In the genomic region with DNA sequence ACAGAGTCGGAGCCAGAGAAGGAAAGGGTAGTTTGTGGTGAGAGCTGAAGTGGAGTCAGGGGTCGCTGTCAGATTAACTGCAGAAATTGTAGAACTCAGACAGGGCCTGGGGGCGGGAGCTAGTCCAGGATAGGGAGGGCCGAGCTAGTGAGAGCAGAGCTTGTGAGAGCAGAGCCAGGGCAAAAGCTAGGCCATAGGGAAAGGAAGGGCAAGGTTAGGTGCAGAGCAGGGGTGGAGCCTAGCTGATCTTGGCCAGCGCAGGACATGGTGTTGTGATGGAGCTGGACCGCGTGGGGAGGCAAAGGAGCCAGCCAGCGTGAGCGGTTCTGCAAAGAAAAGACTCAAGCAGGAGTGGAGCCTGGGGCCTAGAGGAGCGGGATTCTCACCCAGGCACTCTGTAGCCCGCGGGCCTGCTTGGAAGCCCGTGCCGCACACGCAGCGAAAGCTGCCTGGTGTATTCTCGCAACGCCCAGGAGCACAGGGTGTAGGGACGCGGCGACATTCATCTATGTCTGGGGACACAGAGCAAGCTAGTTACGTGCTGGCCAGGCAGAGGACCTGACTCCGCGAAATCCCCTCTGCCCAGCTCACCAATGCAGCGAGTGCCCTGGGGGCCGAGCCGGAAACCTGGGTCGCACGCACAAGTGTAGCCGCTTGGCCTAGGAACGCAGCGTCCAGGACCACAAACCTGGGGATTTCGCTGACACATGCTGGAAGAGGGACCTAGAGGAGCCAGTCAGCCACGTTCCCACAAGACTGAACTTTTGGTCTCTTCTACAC, we compare ENCODE assay signal across 8 mouse cellular contexts. TPM values are rescaled to one million over a fixed set of nuclear protein-coding genes. Genes with fewer than 3 reads are reported as not detected.
A peak's percentile ranks its signal among the peaks of the same experiment; 100 is the strongest.
DNase-seq lines count a peak whose midpoint lies in the region; ATAC-seq and TF ChIP-seq lines count a peak whose summit lies in the region.

No protein-coding gene starts in this region.

- no peak overlapping the region for H3K27ac ChIP-seq in forebrain, embryonic 15.5 days (replicated peaks)
- no peak overlapping the region for H3K27ac ChIP-seq in hindbrain, embryonic 15.5 days (replicated peaks)
- H3K27ac ChIP-seq in liver, embryonic 13.5 days, result no peak overlapping the region
- H3K27ac ChIP-seq in small intestine, adult 2 months (ENCODE audit: insufficient read depth, low read depth, low read length), result no peak overlapping the region

- DNase-seq in embryo, embryonic 10 days (ENCODE audit: low spot score), result peak; percentile 18
- no peak for DNase-seq in embryo, embryonic 9.5 days (ENCODE audit: extremely low spot score)
- no peak for DNase-seq in liver, embryonic 13.5 days
- no peak for DNase-seq in frontal cortex, postnatal 10 days (ENCODE audit: low spot score in 2 of 2)

- peaks cover 24% of the 10 kb centered on the region for H3K4me1 ChIP-seq in forebrain, embryonic 15.5 days
- H3K4me1 ChIP-seq in hindbrain, embryonic 15.5 days (replicated peaks), result peaks cover 31% of the 10 kb centered on the region
- peaks cover 29% of the 10 kb centered on the region for H3K4me1 ChIP-seq in liver, embryonic 13.5 days (replicated peaks)
- H3K4me1 ChIP-seq in small intestine, adult 2 months (ENCODE audit: control insufficient read depth, insufficient read depth, insufficient read length, low read length), result peaks cover 21% of the 10 kb centered on the region

- H3K36me3 ChIP-seq in forebrain, embryonic 15.5 days, result no peaks in the 10 kb centered on the region
- no peaks in the 10 kb centered on the region for H3K36me3 ChIP-seq in hindbrain, embryonic 15.5 days
- no peaks in the 10 kb centered on the region for H3K36me3 ChIP-seq in liver, embryonic 13.5 days
- H3K36me3 ChIP-seq in small intestine, adult 2 months (ENCODE audit: control insufficient read depth, insufficient read depth, low read length), result no peaks in the 10 kb centered on the region

- peak overlapping the region; percentile 33; the same call in 1 of the 2 replicates for H3K4me2 ChIP-seq in forebrain, embryonic 15.5 days (replicated peaks)
- peak overlapping the region; percentile 46 for H3K4me2 ChIP-seq in hindbrain, embryonic 15.5 days
- H3K4me2 ChIP-seq in liver, embryonic 13.5 days, result peak overlapping the region; percentile 36; the same call in 1 of the 2 replicates

- H3K4me3 ChIP-seq in forebrain, embryonic 15.5 days, result 0 out of 2 replicates have a peak overlapping the region, but pooled peaks have one; percentile 22
- no peak overlapping the region; the same call in 1 of the 2 replicates for H3K4me3 ChIP-seq in hindbrain, embryonic 15.5 days
- 0 out of 2 replicates have a peak overlapping the region, but pooled peaks have one; percentile 20 for H3K4me3 ChIP-seq in liver, embryonic 13.5 days (replicated peaks)
- peak overlapping the region; percentile 29; the same call in 1 of the 2 replicates for H3K4me3 ChIP-seq in small intestine, adult 2 months (ENCODE audit: low read depth, low read length)

- TF ChIP-seq POLR2A in small intestine, adult 2 months (IDR thresholded peaks at IDR 0.05; ENCODE audit: low read depth, low read length), result no peak

- peaks cover 60% of the 10 kb centered on the region for H3K27me3 ChIP-seq in forebrain, embryonic 15.5 days
- peaks cover 78% of the 10 kb centered on the region for H3K27me3 ChIP-seq in hindbrain, embryonic 15.5 days
- peaks cover 98% of the 10 kb centered on the region for H3K27me3 ChIP-seq in liver, embryonic 13.5 days
- peaks cover 10% of the 10 kb centered on the region for H3K27me3 ChIP-seq in small intestine, adult 2 months (ENCODE audit: control insufficient read depth, insufficient read depth, low read length)

- WGBS in forebrain, embryonic 15.5 days, result 39% methylated on average over 34 of the region's 34 CpGs
- 27% methylated on average over 34 of the region's 34 CpGs for WGBS in hindbrain, embryonic 15.5 days
- WGBS in liver, embryonic 13.5 days (ENCODE audit: insufficient replicate concordance), result 31% methylated on average over 34 of the region's 34 CpGs
- WGBS in small intestine, adult 2 months, result 70% methylated on average over 34 of the region's 34 CpGs

- no peak for ATAC-seq in forebrain, embryonic 15.5 days (replicated peaks)
- no peak for ATAC-seq in hindbrain, embryonic 15.5 days (ENCODE audit: low FRiP score, low read depth)
- ATAC-seq in liver, embryonic 13.5 days (ENCODE audit: low read depth), result no peak
- no peak for ATAC-seq in frontal cortex, adult (ENCODE audit: low TSS enrichment)

- no peak overlapping the region for H3K9ac ChIP-seq in forebrain, embryonic 15.5 days (replicated peaks)
- H3K9ac ChIP-seq in hindbrain, embryonic 15.5 days, result no peak overlapping the region
- H3K9ac ChIP-seq in liver, embryonic 13.5 days, result no peak overlapping the region

- H3K9me3 ChIP-seq in forebrain, embryonic 15.5 days, result no peaks in the 10 kb centered on the region
- H3K9me3 ChIP-seq in hindbrain, embryonic 15.5 days, result no peaks in the 10 kb centered on the region
- H3K9me3 ChIP-seq in liver, embryonic 13.5 days (replicated peaks), result no peaks in the 10 kb centered on the region

- TF ChIP-seq CTCF in small intestine, adult 2 months (IDR thresholded peaks at IDR 0.05; ENCODE audit: extremely low read depth, insufficient read length, insufficient replicate concordance, low read depth, low read length), result no peak

RNA-seq across cellular contexts. Expression of a gene that starts 11.2 kb away (rescaled TPM):
- 13.3 and 15.0 TPM in 2 replicates for polyA plus RNA-seq in forebrain, embryonic 15.5 days (2015; fragmentation: Nextera tagmentation; extraction: Ambion mirVana)
- 12.9 and 13.9 TPM in 2 replicates for polyA plus RNA-seq in hindbrain, embryonic 15.5 days (2015; fragmentation: Nextera tagmentation; extraction: Ambion mirVana)
- polyA plus RNA-seq in liver, embryonic 13.5 days (2015; fragmentation: Nextera tagmentation; extraction: Ambion mirVana), result 3.6 and 3.9 TPM in 2 replicates
- polyA plus RNA-seq in small intestine, adult 2 months (2012; rRNA removed), result 136 and 163 TPM in 2 replicates

RNA-seq across cellular contexts. Expression of a gene that starts 29.5 kb away (rescaled TPM):
- polyA plus RNA-seq in forebrain, embryonic 15.5 days (2015; fragmentation: Nextera tagmentation; extraction: Ambion mirVana), result 90.2 and 91.5 TPM in 2 replicates
- polyA plus RNA-seq in hindbrain, embryonic 15.5 days (2015; fragmentation: Nextera tagmentation; extraction: Ambion mirVana), result 42.8 and 46.6 TPM in 2 replicates
- 23.1 and 25.0 TPM in 2 replicates for polyA plus RNA-seq in liver, embryonic 13.5 days (2015; fragmentation: Nextera tagmentation; extraction: Ambion mirVana)
- polyA plus RNA-seq in small intestine, adult 2 months (2012; rRNA removed), result 62.1 and 115 TPM in 2 replicates

RNA-seq across cellular contexts. Expression of a gene that starts 30.9 kb away (rescaled TPM):
- 0.46 TPM in 1 of 2 replicates, not detected in the other for polyA plus RNA-seq in forebrain, embryonic 15.5 days (2015; fragmentation: Nextera tagmentation; extraction: Ambion mirVana)
- polyA plus RNA-seq in hindbrain, embryonic 15.5 days (2015; fragmentation: Nextera tagmentation; extraction: Ambion mirVana), result not detected in 2 replicates
- polyA plus RNA-seq in liver, embryonic 13.5 days (2015; fragmentation: Nextera tagmentation; extraction: Ambion mirVana), result 0.50 TPM in 1 of 2 replicates, not detected in the other
- not detected in 2 replicates for polyA plus RNA-seq in small intestine, adult 2 months (2012; rRNA removed)
